In the genomic region with DNA sequence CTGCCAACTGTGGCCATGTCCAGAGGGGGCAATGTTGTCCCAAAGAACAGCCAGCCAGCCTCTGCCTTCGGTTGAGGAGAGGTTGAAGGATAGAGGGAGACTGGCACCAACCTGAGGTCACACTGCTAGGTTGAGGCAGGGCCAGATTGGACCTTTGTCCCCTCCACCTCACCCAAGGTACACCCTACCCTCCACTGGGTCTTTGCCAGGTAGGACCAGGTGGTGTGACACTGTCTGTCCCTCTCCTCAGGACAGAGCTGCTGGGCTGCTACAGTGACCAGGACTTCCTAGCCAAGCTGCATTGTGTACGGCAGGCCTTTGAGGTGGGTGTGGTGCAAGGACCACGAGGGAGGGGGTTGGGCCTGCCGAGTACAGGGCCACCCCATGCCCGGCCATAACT, we compare ENCODE assay signal across 24 mouse cellular contexts. TPM values are rescaled to one million over a fixed set of nuclear protein-coding genes. Genes with fewer than 3 reads are reported as not detected.
DNase-seq lines count a peak whose midpoint lies in the region; ATAC-seq lines count a peak whose summit lies in the region.
"Had no signal": no experiment of that assay in that cellular context is flagged by ENCODE, and none has a peak within 500 bp of the region (broad histone marks: within the 10 kb centered on the region; RNA-seq: fewer than 3 reads in every experiment).

No protein-coding gene starts in this region.

- H3K9ac ChIP-seq in embryonic facial prominence, embryonic 15.5 days: no peak overlapping the region
- no peak overlapping the region for H3K9ac ChIP-seq in intestine, embryonic 16.5 days (ENCODE audit: low read depth, low read length)
- H3K9ac ChIP-seq in intestine, embryonic 15.5 days: no peak overlapping the region
- H3K9ac ChIP-seq in midbrain, embryonic 16.5 days (ENCODE audit: low read depth, low read length): no peak overlapping the region
- H3K9ac ChIP-seq: forebrain, embryonic 12.5 days; forebrain, postnatal 0 days; hindbrain, embryonic 14.5 days; kidney, embryonic 15.5 days; limb, embryonic 12.5 days; liver, embryonic 15.5 days; lung, embryonic 15.5 days; midbrain, embryonic 12.5 days; neural tube, embryonic 13.5 days had no signal

- no peak overlapping the region for H3K27ac ChIP-seq in embryonic facial prominence, embryonic 15.5 days (replicated peaks)
- no peak overlapping the region for H3K27ac ChIP-seq in embryonic facial prominence, embryonic 10.5 days (replicated peaks)
- H3K27ac ChIP-seq in intestine, embryonic 16.5 days (ENCODE audit: low read length): no peak overlapping the region
- no peak overlapping the region for H3K27ac ChIP-seq in intestine, embryonic 15.5 days
- no peak overlapping the region for H3K27ac ChIP-seq in midbrain, embryonic 16.5 days (ENCODE audit: low read length)
- H3K27ac ChIP-seq: forebrain, embryonic 12.5 days; hindbrain, embryonic 14.5 days; kidney, embryonic 15.5 days; left cerebral cortex, adult 2 months; limb, embryonic 12.5 days; liver, embryonic 15.5 days; lung, embryonic 15.5 days; midbrain, embryonic 12.5 days; neural tube, embryonic 13.5 days had no signal

- no peaks in the 10 kb centered on the region; the same call in 1 of the 2 replicates for H3K4me1 ChIP-seq in embryonic facial prominence, embryonic 15.5 days
- 0 out of 2 replicates have a peak, but pooled peaks cover 6% of the 10 kb centered on the region for H3K4me1 ChIP-seq in embryonic facial prominence, embryonic 10.5 days
- no peaks in the 10 kb centered on the region for H3K4me1 ChIP-seq in intestine, embryonic 16.5 days (ENCODE audit: control insufficient read depth, insufficient read depth, low read length)
- no peaks in the 10 kb centered on the region for H3K4me1 ChIP-seq in intestine, embryonic 15.5 days (replicated peaks)
- H3K4me1 ChIP-seq in megakaryocyte, embryonic 14.5 days: peaks cover 53% of the 10 kb centered on the region
- no peaks in the 10 kb centered on the region for H3K4me1 ChIP-seq in midbrain, embryonic 16.5 days (ENCODE audit: control insufficient read depth, insufficient read depth, low read length)
- H3K4me1 ChIP-seq: forebrain, embryonic 12.5 days; kidney, embryonic 15.5 days; limb, embryonic 12.5 days; lung, embryonic 15.5 days; midbrain, embryonic 12.5 days; neural tube, embryonic 13.5 days had no signal

- H3K36me3 ChIP-seq in embryonic facial prominence, embryonic 15.5 days: peaks cover 86% of the 10 kb centered on the region
- H3K36me3 ChIP-seq in embryonic facial prominence, embryonic 10.5 days (replicated peaks): peaks cover 100% of the 10 kb centered on the region
- peaks cover 26% of the 10 kb centered on the region for H3K36me3 ChIP-seq in intestine, embryonic 16.5 days (ENCODE audit: control insufficient read depth, insufficient read depth, low read length)
- peaks cover 42% of the 10 kb centered on the region for H3K36me3 ChIP-seq in intestine, embryonic 15.5 days
- peaks cover 93% of the 10 kb centered on the region for H3K36me3 ChIP-seq in megakaryocyte, embryonic 14.5 days (replicated peaks; ENCODE audit: low read length)
- peaks cover 48% of the 10 kb centered on the region for H3K36me3 ChIP-seq in midbrain, embryonic 16.5 days (ENCODE audit: control insufficient read depth, insufficient read depth, low read length)

- 81% methylated on average over 5 of the region's 5 CpGs for WGBS in embryonic facial prominence, embryonic 15.5 days
- 87% methylated on average over 5 of the region's 5 CpGs for WGBS in embryonic facial prominence, embryonic 10.5 days
- 86% methylated on average over 5 of the region's 5 CpGs for WGBS in intestine, embryonic 16.5 days
- WGBS in intestine, embryonic 15.5 days: 86% methylated on average over 5 of the region's 5 CpGs
- 93% methylated on average over 5 of the region's 5 CpGs for WGBS in midbrain, embryonic 16.5 days

- H3K9me3 ChIP-seq in embryonic facial prominence, embryonic 15.5 days (replicated peaks): no peaks in the 10 kb centered on the region
- H3K9me3 ChIP-seq in embryonic facial prominence, embryonic 10.5 days: no peaks in the 10 kb centered on the region
- H3K9me3 ChIP-seq in intestine, embryonic 16.5 days (ENCODE audit: control insufficient read depth, low read length): no peaks in the 10 kb centered on the region
- H3K9me3 ChIP-seq in intestine, embryonic 15.5 days: no peaks in the 10 kb centered on the region
- H3K9me3 ChIP-seq in megakaryocyte, embryonic 14.5 days: no peaks in the 10 kb centered on the region
- no peaks in the 10 kb centered on the region for H3K9me3 ChIP-seq in midbrain, embryonic 16.5 days (replicated peaks; ENCODE audit: control insufficient read depth, low read length, poor library complexity, severe bottlenecking)
- H3K9me3 ChIP-seq: forebrain, embryonic 12.5 days; G1E; kidney, embryonic 15.5 days; limb, embryonic 12.5 days; liver, embryonic 15.5 days; lung, embryonic 15.5 days; midbrain, embryonic 12.5 days; neural tube, embryonic 13.5 days had no signal

- peak; percentile 31; the same call in 1 of the 2 replicates for ATAC-seq in embryonic facial prominence, embryonic 15.5 days (ENCODE audit: insufficient number of reproducible peaks, low FRiP score, low TSS enrichment, low read depth)
- ATAC-seq in intestine, embryonic 16.5 days: 0 out of 2 replicates have a peak, but pooled peaks have one; percentile 31
- ATAC-seq in intestine, embryonic 15.5 days: no peak
- ATAC-seq in megakaryocyte, adult 5-6 weeks (ENCODE audit: poor library complexity, severe bottlenecking): no peak
- ATAC-seq in midbrain, embryonic 16.5 days: no peak
- ATAC-seq: forebrain, postnatal 0 days had no signal

- no peak overlapping the region for H3K4me3 ChIP-seq in embryonic facial prominence, embryonic 15.5 days (replicated peaks)
- H3K4me3 ChIP-seq in embryonic facial prominence, embryonic 10.5 days: no peak overlapping the region
- no peak overlapping the region for H3K4me3 ChIP-seq in intestine, embryonic 16.5 days (ENCODE audit: low read length)
- no peak overlapping the region for H3K4me3 ChIP-seq in intestine, embryonic 15.5 days (replicated peaks)
- peak overlapping the region; percentile 30 for H3K4me3 ChIP-seq in megakaryocyte, embryonic 14.5 days (replicated peaks)
- H3K4me3 ChIP-seq in midbrain, embryonic 16.5 days (ENCODE audit: low read depth, low read length): no peak overlapping the region
- H3K4me3 ChIP-seq: forebrain, embryonic 12.5 days; kidney, embryonic 15.5 days; left cerebral cortex, adult 2 months; limb, embryonic 12.5 days; liver, embryonic 15.5 days; lung, embryonic 15.5 days; midbrain, embryonic 12.5 days; neural tube, embryonic 13.5 days had no signal

- DNase-seq in embryonic facial prominence, embryonic 10.5 days (ENCODE audit: low spot score): no peak
- DNase-seq: adrenal gland, adult 8-10 months; cerebellum, adult 11 months; cerebellum, postnatal 10 days; forebrain, postnatal 0 days; kidney, postnatal 25 days; right cerebral cortex, postnatal 4 days; thymus, postnatal 14 days had no signal

- H3K4me2 ChIP-seq in embryonic facial prominence, embryonic 15.5 days (replicated peaks): no peak overlapping the region
- H3K4me2 ChIP-seq in intestine, embryonic 16.5 days (ENCODE audit: low read depth, low read length): no peak overlapping the region
- no peak overlapping the region for H3K4me2 ChIP-seq in intestine, embryonic 15.5 days (replicated peaks)
- H3K4me2 ChIP-seq in midbrain, embryonic 16.5 days (ENCODE audit: low read length): no peak overlapping the region
- H3K4me2 ChIP-seq: forebrain, embryonic 12.5 days; hindbrain, embryonic 14.5 days; kidney, embryonic 15.5 days; limb, embryonic 12.5 days; liver, embryonic 15.5 days; lung, embryonic 15.5 days; midbrain, embryonic 12.5 days; neural tube, embryonic 13.5 days had no signal

- no peaks in the 10 kb centered on the region for H3K27me3 ChIP-seq in embryonic facial prominence, embryonic 15.5 days
- no peaks in the 10 kb centered on the region for H3K27me3 ChIP-seq in embryonic facial prominence, embryonic 10.5 days (replicated peaks; ENCODE audit: low read depth, poor library complexity, severe bottlenecking)
- no peaks in the 10 kb centered on the region for H3K27me3 ChIP-seq in intestine, embryonic 16.5 days (replicated peaks; ENCODE audit: control insufficient read depth, insufficient read depth, low read length)
- no peaks in the 10 kb centered on the region for H3K27me3 ChIP-seq in intestine, embryonic 15.5 days (replicated peaks)
- H3K27me3 ChIP-seq in megakaryocyte, embryonic 14.5 days (replicated peaks): no peaks in the 10 kb centered on the region
- H3K27me3 ChIP-seq in midbrain, embryonic 16.5 days (ENCODE audit: control insufficient read depth, insufficient read depth, low read depth, low read length): no peaks in the 10 kb centered on the region
- H3K27me3 ChIP-seq: forebrain, embryonic 12.5 days; kidney, embryonic 15.5 days; limb, embryonic 12.5 days; liver, embryonic 15.5 days; lung, embryonic 15.5 days; midbrain, embryonic 12.5 days; neural tube, embryonic 13.5 days had no signal

RNA-seq across cellular contexts. Expression of a gene that starts 13.7 kb away (rescaled TPM):
- polyA plus RNA-seq in embryonic facial prominence, embryonic 15.5 days (2015; fragmentation: Nextera tagmentation; extraction: Ambion mirVana): 21.8 and 22.9 TPM in 2 replicates
- 29.3 and 30.8 TPM in 2 replicates for polyA plus RNA-seq in embryonic facial prominence, embryonic 10.5 days (2016; fragmentation: Nextera tagmentation; extraction: Ambion mirVana)
- 23.1 and 24.7 TPM in 2 replicates for polyA plus RNA-seq in intestine, embryonic 16.5 days (2015; fragmentation: Nextera tagmentation; extraction: Ambion mirVana)
- 20.9 and 24.1 TPM in 2 replicates for polyA plus RNA-seq in intestine, embryonic 15.5 days (2015; fragmentation: Nextera tagmentation; extraction: Ambion mirVana)
- 7.8 and 15.0 TPM in 2 replicates for polyA plus RNA-seq in megakaryocyte, embryonic 14.5 days (2012; ENCODE audit: insufficient read depth, low replicate concordance)
- total RNA-seq in megakaryocyte, adult 5-6 weeks (2015): 2.0 and 2.1 TPM in 2 replicates
- total RNA-seq in megakaryocyte, adult 5-6 weeks (2017): 2.7 and 5.2 TPM in 2 replicates
- 32.9 and 35.0 TPM in 2 replicates for polyA plus RNA-seq in midbrain, embryonic 16.5 days (2015; fragmentation: Nextera tagmentation; extraction: Ambion mirVana)

RNA-seq across cellular contexts. Expression of a gene that starts 14.3 kb away (rescaled TPM):
- 34.6 and 34.7 TPM in 2 replicates for polyA plus RNA-seq in embryonic facial prominence, embryonic 15.5 days (2015; fragmentation: Nextera tagmentation; extraction: Ambion mirVana)
- polyA plus RNA-seq in embryonic facial prominence, embryonic 10.5 days (2016; fragmentation: Nextera tagmentation; extraction: Ambion mirVana): 46.2 and 47.9 TPM in 2 replicates
- polyA plus RNA-seq in intestine, embryonic 16.5 days (2015; fragmentation: Nextera tagmentation; extraction: Ambion mirVana): 59.4 and 63.3 TPM in 2 replicates
- 44.5 and 50.9 TPM in 2 replicates for polyA plus RNA-seq in intestine, embryonic 15.5 days (2015; fragmentation: Nextera tagmentation; extraction: Ambion mirVana)
- polyA plus RNA-seq in megakaryocyte, embryonic 14.5 days (2012; ENCODE audit: insufficient read depth, low replicate concordance): 24.4 and 42.0 TPM in 2 replicates
- total RNA-seq in megakaryocyte, adult 5-6 weeks (2015): 5.3 and 6.0 TPM in 2 replicates
- 11.5 and 16.8 TPM in 2 replicates for total RNA-seq in megakaryocyte, adult 5-6 weeks (2017)
- 63.6 and 67.8 TPM in 2 replicates for polyA plus RNA-seq in midbrain, embryonic 16.5 days (2015; fragmentation: Nextera tagmentation; extraction: Ambion mirVana)

RNA-seq across cellular contexts. Expression of a gene that starts 18.6 kb away (rescaled TPM):
- 106 and 114 TPM in 2 replicates for polyA plus RNA-seq in embryonic facial prominence, embryonic 15.5 days (2015; fragmentation: Nextera tagmentation; extraction: Ambion mirVana)
- 84.8 and 85.6 TPM in 2 replicates for polyA plus RNA-seq in embryonic facial prominence, embryonic 10.5 days (2016; fragmentation: Nextera tagmentation; extraction: Ambion mirVana)
- polyA plus RNA-seq in intestine, embryonic 16.5 days (2015; fragmentation: Nextera tagmentation; extraction: Ambion mirVana): 68.6 and 71.4 TPM in 2 replicates
- 68.4 and 69.4 TPM in 2 replicates for polyA plus RNA-seq in intestine, embryonic 15.5 days (2015; fragmentation: Nextera tagmentation; extraction: Ambion mirVana)
- polyA plus RNA-seq in megakaryocyte, embryonic 14.5 days (2012; ENCODE audit: insufficient read depth, low replicate concordance): 45.5 and 81.3 TPM in 2 replicates
- total RNA-seq in megakaryocyte, adult 5-6 weeks (2015): 14.9 and 16.5 TPM in 2 replicates
- total RNA-seq in megakaryocyte, adult 5-6 weeks (2017): 20.4 and 24.3 TPM in 2 replicates
- 206 and 218 TPM in 2 replicates for polyA plus RNA-seq in midbrain, embryonic 16.5 days (2015; fragmentation: Nextera tagmentation; extraction: Ambion mirVana)

RNA-seq across cellular contexts. Expression of a gene that starts 37.9 kb away (rescaled TPM):
- 29.4 and 32.1 TPM in 2 replicates for polyA plus RNA-seq in embryonic facial prominence, embryonic 15.5 days (2015; fragmentation: Nextera tagmentation; extraction: Ambion mirVana)
- 19.9 and 20.3 TPM in 2 replicates for polyA plus RNA-seq in embryonic facial prominence, embryonic 10.5 days (2016; fragmentation: Nextera tagmentation; extraction: Ambion mirVana)
- polyA plus RNA-seq in intestine, embryonic 16.5 days (2015; fragmentation: Nextera tagmentation; extraction: Ambion mirVana): 25.9 and 29.4 TPM in 2 replicates
- polyA plus RNA-seq in intestine, embryonic 15.5 days (2015; fragmentation: Nextera tagmentation; extraction: Ambion mirVana): 19.6 and 19.8 TPM in 2 replicates
- 55.0 and 64.0 TPM in 2 replicates for polyA plus RNA-seq in megakaryocyte, embryonic 14.5 days (2012; ENCODE audit: insufficient read depth, low replicate concordance)
- total RNA-seq in megakaryocyte, adult 5-6 weeks (2015): 26.2 and 29.6 TPM in 2 replicates
- total RNA-seq in megakaryocyte, adult 5-6 weeks (2017): 13.9 and 14.2 TPM in 2 replicates
- polyA plus RNA-seq in midbrain, embryonic 16.5 days (2015; fragmentation: Nextera tagmentation; extraction: Ambion mirVana): 23.6 and 26.0 TPM in 2 replicates

RNA-seq across cellular contexts. Expression of a gene that starts 38.1 kb away (rescaled TPM):
- 146 and 154 TPM in 2 replicates for polyA plus RNA-seq in embryonic facial prominence, embryonic 15.5 days (2015; fragmentation: Nextera tagmentation; extraction: Ambion mirVana)
- 161 and 162 TPM in 2 replicates for polyA plus RNA-seq in embryonic facial prominence, embryonic 10.5 days (2016; fragmentation: Nextera tagmentation; extraction: Ambion mirVana)
- 120 and 132 TPM in 2 replicates for polyA plus RNA-seq in intestine, embryonic 16.5 days (2015; fragmentation: Nextera tagmentation; extraction: Ambion mirVana)
- polyA plus RNA-seq in intestine, embryonic 15.5 days (2015; fragmentation: Nextera tagmentation; extraction: Ambion mirVana): 117 and 120 TPM in 2 replicates
- polyA plus RNA-seq in megakaryocyte, embryonic 14.5 days (2012; ENCODE audit: insufficient read depth, low replicate concordance): 473 and 551 TPM in 2 replicates
- total RNA-seq in megakaryocyte, adult 5-6 weeks (2015): 68.9 and 69.0 TPM in 2 replicates
- 44.3 and 45.9 TPM in 2 replicates for total RNA-seq in megakaryocyte, adult 5-6 weeks (2017)
- polyA plus RNA-seq in midbrain, embryonic 16.5 days (2015; fragmentation: Nextera tagmentation; extraction: Ambion mirVana): 146 and 156 TPM in 2 replicates

Comparison
In these comparisons a context has a peak if more than half of its experiments do, and no peak if none do; other contexts are left out.
1. ATAC-seq: peak in embryonic facial prominence, embryonic 15.5 days (single experiment) and intestine, embryonic 16.5 days (single experiment); none in intestine, embryonic 15.5 days (single experiment), megakaryocyte, adult 5-6 weeks (single experiment) and midbrain, embryonic 16.5 days (single experiment).